Mouse (Mus musculus) spleen, postnatal 10 days (tissue): ENCODE measurements around the gene Tubd1.

Source experiments
- DNase-seq, 2 experiments: peaks; one replicate each; pipeline ENCODE4 v3.0.0; 2021 to 2022; ENCODE audit warnings: low spot score in 2 of 2

Tubd1 gene

DNA sequence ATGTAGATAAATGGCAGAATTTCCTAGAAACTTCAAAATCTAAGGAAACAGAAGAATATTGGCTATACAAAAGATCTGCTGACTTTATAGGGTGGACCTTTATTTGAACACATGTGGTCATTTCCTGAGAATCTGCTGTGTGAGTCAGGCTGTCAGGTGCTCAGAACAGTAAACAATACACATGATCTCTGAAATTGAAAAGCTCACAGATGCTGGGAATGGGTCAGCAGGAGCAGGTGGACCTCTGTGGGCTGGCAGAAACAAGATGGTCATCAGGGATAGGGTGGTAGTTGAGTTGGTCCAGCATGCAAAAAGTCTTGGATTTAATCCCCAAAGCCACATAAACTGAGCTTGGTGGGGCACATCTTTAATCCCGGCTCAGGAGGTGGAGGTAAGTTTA, 53.8 kb downstream of the Tubd1 start:
- DNase-seq = no peak

GRCm38 (mm10) chr11:86599378-86600208, 54.8 kb downstream of the Tubd1 start:
- DNase-seq = no peak

GRCm38 (mm10) chr11:86600209-86600557, 55.4 kb downstream of the Tubd1 start:
- DNase-seq = no peak

GRCm38 (mm10) chr11:86602116-86602515, 57.3 kb downstream of the Tubd1 start:
- DNase-seq = no peak

- no peak for DNase-seq
Measured at GRCm38 (mm10) chr11:86603719-86604118, 58.9 kb downstream of the Tubd1 start.

- no peak for DNase-seq
Measured at GRCm38 (mm10) chr11:86604289-86604688, 59.5 kb downstream of the Tubd1 start.

DNA sequence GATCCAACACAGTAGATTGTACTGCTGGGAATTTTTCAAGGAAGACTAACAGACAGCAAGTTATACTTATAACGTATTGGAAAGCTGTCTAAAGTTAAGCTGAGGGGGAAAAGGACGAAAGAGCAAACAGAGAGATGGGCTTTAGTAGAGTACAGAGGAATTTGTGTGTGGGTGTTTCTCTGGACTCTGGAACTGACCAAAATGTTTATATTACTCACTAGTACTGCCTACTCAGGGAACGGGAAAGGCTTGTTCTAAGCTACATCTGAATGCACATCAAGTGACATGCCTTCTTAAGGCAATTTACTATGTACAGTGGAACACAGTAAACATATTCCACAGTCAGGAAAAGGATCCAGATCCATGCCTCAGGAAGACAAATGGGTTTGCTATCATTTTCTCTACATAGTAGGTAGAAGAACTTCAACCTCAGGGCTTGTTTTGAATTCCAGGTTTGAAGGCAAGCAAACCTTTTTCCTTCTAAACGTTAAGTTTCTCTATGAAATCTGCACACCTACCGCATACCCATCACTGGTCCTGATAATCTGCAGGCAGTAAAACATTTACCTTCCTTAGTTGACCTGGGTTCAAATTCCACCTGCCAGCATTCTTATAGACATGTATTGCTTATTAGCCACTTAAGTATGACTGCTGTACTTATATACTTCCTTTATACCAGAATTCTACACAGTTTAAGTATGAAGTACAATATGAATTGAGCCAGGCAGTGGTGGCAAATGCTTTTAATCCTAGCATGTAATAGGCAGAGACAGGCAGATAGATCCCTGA, 60.1 kb downstream of the Tubd1 start:
- no peak for DNase-seq

DNA sequence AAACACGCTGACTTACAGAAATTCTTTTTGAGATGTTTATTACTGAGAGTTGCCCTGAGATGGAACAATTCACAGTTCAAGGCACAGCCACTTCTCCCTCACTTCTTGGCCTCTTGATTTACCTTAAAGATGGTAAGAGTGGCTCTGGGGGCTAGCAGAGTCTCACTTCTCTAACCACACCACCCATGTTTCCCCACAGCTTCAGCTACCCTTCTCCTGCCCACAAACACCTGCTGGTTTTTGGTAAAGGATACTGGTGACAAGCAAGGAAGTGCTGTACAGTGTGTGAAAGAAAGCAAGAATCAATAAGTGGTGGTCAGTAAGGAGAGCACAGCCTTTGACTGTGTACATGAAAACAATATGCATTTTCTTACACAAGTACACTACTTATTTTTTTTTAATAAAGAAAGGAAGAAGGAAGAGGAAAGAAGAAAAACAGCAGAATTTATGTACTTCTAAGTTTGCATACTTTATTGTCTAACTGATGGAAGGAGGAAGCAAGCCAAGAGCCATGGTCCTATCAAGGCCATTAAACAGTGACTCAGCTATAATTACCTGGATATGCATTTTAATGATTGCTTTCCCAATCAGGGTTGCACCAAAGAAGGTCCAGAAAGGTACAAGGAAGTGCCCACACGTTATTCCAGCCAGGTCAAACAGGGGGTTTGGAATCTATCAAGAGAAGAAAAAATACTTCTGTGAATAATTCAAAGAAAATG, 62.0 kb downstream of the Tubd1 start:
- no peak for DNase-seq

DNA sequence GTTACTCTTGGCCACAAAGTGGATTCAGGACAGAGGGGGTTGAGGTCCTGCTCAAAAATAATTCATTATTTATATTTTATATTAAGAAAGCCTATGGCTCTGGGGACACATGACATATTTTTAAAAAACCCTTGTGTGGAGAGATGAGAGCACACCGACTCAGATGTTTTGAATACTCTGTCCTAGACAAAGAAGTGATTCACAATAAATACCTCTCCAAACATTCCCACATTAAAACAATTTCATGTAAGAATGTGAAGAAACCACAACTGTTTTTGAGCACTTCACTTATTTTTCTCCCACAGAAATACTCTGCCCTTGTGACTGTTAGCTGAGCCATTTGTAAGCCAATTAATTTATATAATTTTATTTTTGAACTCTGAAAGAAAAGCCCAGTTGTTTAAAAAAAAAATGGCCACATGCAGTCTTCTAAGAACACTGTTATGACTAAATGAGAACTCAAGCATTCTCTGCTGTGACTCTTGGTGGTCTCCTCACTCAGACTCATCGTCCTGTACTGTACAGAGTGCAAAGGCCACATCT, 63.1 kb downstream of the Tubd1 start:
- no peak for DNase-seq

GRCm38 (mm10) chr11:86610239-86610638, 65.4 kb downstream of the Tubd1 start:
- peak in 1 of 2 experiments; percentile 29 for DNase-seq

GRCm38 (mm10) chr11:86611991-86612390, 67.2 kb downstream of the Tubd1 start:
- no peak for DNase-seq

DNA sequence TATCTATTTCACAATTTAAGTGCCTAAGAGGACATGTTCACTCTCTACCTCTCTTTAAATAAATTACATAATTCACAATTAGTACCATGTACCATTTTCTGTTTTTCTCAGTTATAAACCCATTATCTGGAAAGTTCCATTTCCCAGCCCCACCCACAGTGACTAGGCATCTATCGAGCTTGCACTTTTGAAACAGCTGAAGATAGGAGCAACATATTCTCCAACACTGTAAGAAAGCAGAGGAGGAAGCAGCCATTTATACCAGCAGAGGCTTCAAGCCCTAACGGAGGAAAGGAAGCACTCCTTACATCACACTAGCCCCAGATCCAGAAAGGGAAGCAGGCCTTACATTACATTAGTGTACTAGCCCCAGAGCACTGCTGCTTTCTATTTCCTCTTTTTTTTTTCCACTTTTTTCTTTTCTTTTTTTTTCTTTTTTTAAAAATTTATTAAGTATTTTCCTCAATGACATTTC, 69.3 kb downstream of the Tubd1 start:
- DNase-seq = peak; percentile 54 to 77

GRCm38 (mm10) chr11:86614607-86615006, 69.8 kb downstream of the Tubd1 start:
- no peak for DNase-seq
